Mouse (Mus musculus): ENCODE measurements at regions not wholly inside any gene's neighbourhood (a gene's known extent, or its start where the extent isn't known, plus 50 kb on each side); places are given as distances from the start of the nearest gene placed in this dataset.

DNA sequence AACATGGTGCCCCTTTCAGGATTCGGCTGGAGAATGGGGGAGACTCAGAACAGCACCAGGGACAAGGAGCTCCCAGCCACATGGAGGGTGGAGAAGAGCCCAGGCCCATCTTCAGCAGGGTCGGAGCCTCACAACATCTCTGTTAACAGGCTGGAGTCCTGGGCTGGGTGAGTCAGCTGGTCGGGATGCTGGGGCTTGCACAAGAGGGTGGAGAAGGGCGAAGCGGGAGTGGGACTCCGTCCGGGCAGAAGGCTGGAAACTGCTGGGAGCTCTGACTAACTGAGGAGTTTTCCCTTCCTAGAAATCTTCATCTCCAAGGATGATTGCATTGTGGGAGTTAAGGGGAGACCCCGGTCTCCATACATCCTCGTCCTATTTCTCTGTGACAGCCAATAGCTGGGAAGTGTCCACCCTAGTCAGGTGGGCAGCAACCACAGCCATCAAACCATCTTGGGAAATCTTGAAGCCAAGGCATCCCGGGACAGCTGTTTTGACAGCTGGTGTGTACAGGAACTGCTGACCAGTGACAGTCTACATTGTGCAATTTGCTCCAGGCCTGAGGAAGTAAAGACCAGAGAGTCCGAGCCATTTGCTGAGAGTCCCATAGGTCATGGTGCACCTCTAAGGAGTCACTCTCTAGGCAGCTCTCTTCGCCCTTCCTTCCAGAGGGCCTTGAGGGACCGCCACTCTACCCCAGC is 247.4 kb downstream of the Bcl11b start:
- no peak for DNase-seq (ENCODE audit: low spot score)
- Histone ChIP-seq H3K4me3 (ENCODE audit: low read depth, low read length) (no peak overlapping the region), H3K27ac (ENCODE audit: low read depth, low read length) (no peak overlapping the region), H3K27me3 (ENCODE audit: control insufficient read depth, insufficient read depth, low read length) (no peaks in the 10 kb centered on the region), H3K4me2 (ENCODE audit: low read depth, low read length, severe bottlenecking) (no peak overlapping the region), H3K36me3 (ENCODE audit: control insufficient read depth, insufficient read depth, low read length) (no peaks in the 10 kb centered on the region), H3K9me3 (ENCODE audit: control insufficient read depth, low read length) (no peaks in the 10 kb centered on the region), H3K9ac (ENCODE audit: low read length) (no peak overlapping the region), H3K4me1 (replicated peaks; ENCODE audit: control insufficient read depth, insufficient read depth, low read length) (peaks cover 29% of the 10 kb centered on the region)
- 91% methylated on average over 13 of the region's 13 CpGs for WGBS
- no peak for ATAC-seq (replicated peaks; ENCODE audit: low FRiP score)

DNA sequence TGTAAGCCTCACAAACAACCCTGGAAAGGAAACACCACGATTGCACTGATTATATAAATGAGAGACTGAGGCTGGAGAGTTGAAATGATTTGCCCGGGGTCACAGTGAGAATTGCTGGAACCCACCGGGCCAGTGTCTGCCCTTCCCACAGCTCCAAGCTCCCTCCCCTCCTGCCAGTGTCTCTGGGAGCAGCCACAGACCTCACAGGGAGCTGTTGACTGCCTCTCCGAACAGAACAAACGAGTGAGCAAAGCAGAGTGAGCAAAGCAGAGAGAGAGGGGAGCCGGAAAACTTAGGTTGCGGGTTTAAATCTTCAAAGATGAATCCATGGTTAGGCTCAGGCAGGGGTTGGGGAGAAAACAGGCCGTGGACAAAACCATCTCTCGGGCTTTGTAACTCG is 246.2 kb downstream of the Bcl11b start:
- no peaks in the 10 kb centered on the region for H3K9me3 ChIP-seq (ENCODE audit: control insufficient read depth, low read length)
- H3K4me3 ChIP-seq (ENCODE audit: low read depth, low read length), result no peak overlapping the region
- peaks cover 29% of the 10 kb centered on the region for H3K4me1 ChIP-seq (replicated peaks; ENCODE audit: control insufficient read depth, insufficient read depth, low read length)
- 32% methylated on average over 10 of the region's 10 CpGs for WGBS
- H3K36me3 ChIP-seq (ENCODE audit: control insufficient read depth, insufficient read depth, low read length), result no peaks in the 10 kb centered on the region
- no peaks in the 10 kb centered on the region for H3K27me3 ChIP-seq (ENCODE audit: control insufficient read depth, insufficient read depth, low read length)
- H3K4me2 ChIP-seq (ENCODE audit: low read depth, low read length, severe bottlenecking), result no peak overlapping the region
- no peak for DNase-seq (ENCODE audit: low spot score)
- H3K9ac ChIP-seq (ENCODE audit: low read length), result no peak overlapping the region
- no peak overlapping the region for H3K27ac ChIP-seq (ENCODE audit: low read depth, low read length)
- ATAC-seq (replicated peaks; ENCODE audit: low FRiP score), result no peak

DNA sequence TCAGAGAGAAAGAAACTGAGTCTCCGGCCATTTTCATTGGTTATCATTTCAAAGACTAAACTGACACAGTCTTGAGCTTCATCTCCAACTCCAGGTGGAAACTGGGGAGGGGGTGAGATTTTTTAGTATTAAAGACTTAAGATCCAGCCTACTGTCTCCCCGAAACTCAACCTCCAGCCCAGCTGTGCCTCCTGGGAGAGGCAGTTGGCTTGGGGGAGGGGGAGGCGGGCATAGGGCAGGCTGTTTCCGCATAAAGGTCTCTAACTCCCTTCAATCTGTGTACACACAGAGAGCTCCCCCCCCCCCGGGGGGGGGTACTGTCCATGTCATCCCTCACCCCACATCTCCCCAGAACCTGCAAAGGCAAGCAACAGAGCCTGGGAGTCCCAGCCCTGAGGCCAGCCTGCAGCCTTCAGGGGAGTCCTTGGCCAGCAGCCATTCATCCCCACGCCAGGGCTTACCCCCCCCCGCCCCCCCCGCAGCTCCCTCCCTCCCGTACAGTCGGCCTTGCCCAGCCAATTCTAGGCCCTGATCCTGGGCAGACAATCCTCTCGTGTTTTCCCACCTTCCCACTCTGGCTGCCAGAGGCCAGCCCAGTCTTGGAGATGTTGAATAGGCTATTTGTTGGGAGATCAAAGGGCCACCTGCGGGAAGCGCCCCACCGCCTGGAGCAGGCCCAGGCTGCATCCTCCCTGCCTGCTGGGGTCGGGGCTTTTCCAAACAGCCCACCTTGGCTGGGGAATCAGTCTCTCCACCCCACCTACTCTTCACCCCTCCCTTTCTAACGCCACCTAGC is 245.2 kb downstream of the Bcl11b start:
- Histone ChIP-seq H3K27ac (ENCODE audit: low read depth, low read length) (no peak overlapping the region), H3K9me3 (ENCODE audit: control insufficient read depth, low read length) (no peaks in the 10 kb centered on the region), H3K9ac (ENCODE audit: low read length) (peak overlapping the region; percentile 14; the same call in 1 of the 2 replicates), H3K27me3 (ENCODE audit: control insufficient read depth, insufficient read depth, low read length) (no peaks in the 10 kb centered on the region), H3K4me1 (replicated peaks; ENCODE audit: control insufficient read depth, insufficient read depth, low read length) (peaks cover 20% of the 10 kb centered on the region), H3K4me3 (ENCODE audit: low read depth, low read length) (no peak overlapping the region), H3K36me3 (ENCODE audit: control insufficient read depth, insufficient read depth, low read length) (no peaks in the 10 kb centered on the region), H3K4me2 (ENCODE audit: low read depth, low read length, severe bottlenecking) (no peak overlapping the region)
- peak; percentile 77 for ATAC-seq (replicated peaks; ENCODE audit: low FRiP score)
- peak; percentile 77 for DNase-seq (ENCODE audit: low spot score)
- 11% methylated on average over 16 of the region's 16 CpGs for WGBS

DNA sequence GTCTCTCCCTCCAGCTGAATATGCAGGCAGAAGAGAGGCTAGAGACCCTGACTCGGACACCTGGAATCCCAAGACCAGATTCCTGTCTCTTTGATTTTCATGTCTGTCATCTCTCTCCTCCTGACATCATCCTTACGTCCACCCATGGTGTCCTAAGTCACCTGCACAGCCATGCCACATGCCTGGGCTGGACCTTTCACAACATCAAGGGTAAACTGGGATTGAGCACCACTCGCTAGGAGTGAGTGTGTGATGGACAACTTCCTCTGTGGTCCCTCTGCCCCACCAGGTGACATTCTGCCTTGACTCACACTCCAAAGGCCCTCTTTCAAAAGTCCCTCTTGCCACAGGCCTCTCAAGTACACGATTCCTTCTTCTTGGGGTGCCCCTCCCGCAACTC is 244.1 kb downstream of the Bcl11b start:
- no peak overlapping the region for H3K9ac ChIP-seq (ENCODE audit: low read length)
- no peak overlapping the region for H3K4me2 ChIP-seq (ENCODE audit: low read depth, low read length, severe bottlenecking)
- ATAC-seq (replicated peaks; ENCODE audit: low FRiP score), result no peak
- DNase-seq (ENCODE audit: low spot score), result no peak
- no peak overlapping the region for H3K27ac ChIP-seq (ENCODE audit: low read depth, low read length)
- no peaks in the 10 kb centered on the region for H3K9me3 ChIP-seq (ENCODE audit: control insufficient read depth, low read length)
- peaks cover 18% of the 10 kb centered on the region for H3K4me1 ChIP-seq (replicated peaks; ENCODE audit: control insufficient read depth, insufficient read depth, low read length)
- WGBS, result 78% methylated on average over 5 of the region's 5 CpGs
- H3K27me3 ChIP-seq (ENCODE audit: control insufficient read depth, insufficient read depth, low read length), result no peaks in the 10 kb centered on the region
- no peak overlapping the region for H3K4me3 ChIP-seq (ENCODE audit: low read depth, low read length)
- no peaks in the 10 kb centered on the region for H3K36me3 ChIP-seq (ENCODE audit: control insufficient read depth, insufficient read depth, low read length)

DNA sequence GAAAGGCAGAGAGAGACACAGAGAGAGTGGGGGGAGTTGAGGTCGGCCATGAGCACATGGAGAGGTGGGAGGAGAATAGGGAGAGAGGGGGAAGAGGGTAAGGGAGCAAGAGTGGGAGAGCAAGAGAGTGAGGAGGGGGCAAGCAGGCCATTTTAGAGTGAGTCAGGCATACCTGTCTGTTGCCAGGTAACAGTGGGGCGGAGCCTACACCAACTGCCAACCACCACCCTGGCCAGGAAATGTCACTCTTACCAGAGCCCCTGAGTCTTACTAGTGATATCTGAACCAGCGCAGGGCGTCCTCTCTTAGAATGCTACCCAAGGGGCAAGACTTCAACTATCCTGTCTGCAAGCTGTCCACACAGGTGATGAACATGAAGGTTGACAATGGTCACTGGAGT is 243.5 kb downstream of the Bcl11b start:
- Histone ChIP-seq H3K27me3 (ENCODE audit: control insufficient read depth, insufficient read depth, low read length) (no peaks in the 10 kb centered on the region), H3K36me3 (ENCODE audit: control insufficient read depth, insufficient read depth, low read length) (no peaks in the 10 kb centered on the region), H3K4me1 (replicated peaks; ENCODE audit: control insufficient read depth, insufficient read depth, low read length) (peaks cover 18% of the 10 kb centered on the region), H3K4me3 (ENCODE audit: low read depth, low read length) (no peak overlapping the region), H3K4me2 (ENCODE audit: low read depth, low read length, severe bottlenecking) (no peak overlapping the region), H3K27ac (ENCODE audit: low read depth, low read length) (no peak overlapping the region), H3K9me3 (ENCODE audit: control insufficient read depth, low read length) (no peaks in the 10 kb centered on the region), H3K9ac (ENCODE audit: low read length) (no peak overlapping the region)
- no peak for ATAC-seq (replicated peaks; ENCODE audit: low FRiP score)
- 85% methylated on average over 4 of the region's 4 CpGs for WGBS
- DNase-seq (ENCODE audit: low spot score), result no peak

DNA sequence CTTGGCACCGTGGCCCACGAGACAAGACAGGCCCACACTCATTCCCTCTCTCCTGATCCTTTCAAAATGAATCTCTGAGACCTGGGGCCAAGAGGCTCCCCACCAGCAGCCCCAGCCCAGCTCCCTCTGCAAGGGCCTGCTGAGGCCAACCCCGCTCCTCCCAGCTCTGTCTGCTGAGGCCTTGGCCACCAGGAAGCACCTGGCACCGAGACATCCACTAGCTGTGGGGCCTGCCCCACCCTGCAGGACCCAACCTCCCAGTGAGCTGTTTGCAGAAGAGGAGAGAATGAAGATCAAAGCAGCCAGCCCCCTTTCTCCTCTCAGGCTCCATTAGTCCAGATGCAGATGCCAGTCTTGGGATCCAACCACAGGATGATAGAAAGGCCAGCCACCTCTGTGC is 241.3 kb downstream of the Bcl11b start:
- Histone ChIP-seq H3K9me3 (ENCODE audit: control insufficient read depth, low read length) (no peaks in the 10 kb centered on the region), H3K4me1 (replicated peaks; ENCODE audit: control insufficient read depth, insufficient read depth, low read length) (peaks cover 15% of the 10 kb centered on the region), H3K4me2 (ENCODE audit: low read depth, low read length, severe bottlenecking) (no peak overlapping the region), H3K36me3 (ENCODE audit: control insufficient read depth, insufficient read depth, low read length) (no peaks in the 10 kb centered on the region), H3K27ac (ENCODE audit: low read depth, low read length) (no peak overlapping the region), H3K4me3 (ENCODE audit: low read depth, low read length) (no peak overlapping the region), H3K27me3 (ENCODE audit: control insufficient read depth, insufficient read depth, low read length) (no peaks in the 10 kb centered on the region), H3K9ac (ENCODE audit: low read length) (no peak overlapping the region)
- ATAC-seq (replicated peaks; ENCODE audit: low FRiP score), result no peak
- 86% methylated on average over 4 of the region's 4 CpGs for WGBS
- no peak for DNase-seq (ENCODE audit: low spot score)

DNA sequence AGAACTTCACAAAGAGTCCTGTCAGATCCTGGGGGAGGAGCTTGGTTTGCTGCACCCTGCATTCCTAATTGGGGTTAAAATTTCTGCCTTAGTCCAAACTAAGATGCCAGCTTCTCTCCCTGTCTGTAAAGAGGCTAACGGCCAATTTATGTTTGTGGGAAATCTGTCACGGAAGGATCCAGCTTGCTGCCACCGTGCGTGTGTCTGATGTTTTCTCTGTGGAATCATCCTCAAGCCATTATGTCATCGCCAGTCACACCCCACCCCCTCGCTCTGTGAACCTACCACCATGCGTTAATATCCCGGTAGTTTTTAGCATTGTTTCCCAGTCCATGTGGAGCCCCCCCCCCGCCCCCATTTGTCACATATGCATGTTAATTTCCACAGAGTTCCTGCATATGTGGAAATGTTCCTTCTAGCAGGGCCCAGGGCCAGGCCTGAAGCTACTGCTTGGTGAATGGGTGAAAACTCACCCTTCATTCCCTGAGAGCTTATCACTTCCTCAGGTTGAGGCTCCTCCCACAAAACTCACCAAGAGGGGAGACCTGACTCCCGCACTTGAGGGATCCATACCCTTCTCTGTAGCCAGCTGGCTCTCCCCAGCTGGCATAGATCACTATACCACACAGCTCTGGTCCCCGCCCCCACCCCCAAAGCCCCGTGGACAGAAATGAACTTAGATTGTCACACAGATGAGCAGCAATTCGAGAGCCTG is 233.4 kb downstream of the Bcl11b start:
- Histone ChIP-seq H3K4me1 (replicated peaks; ENCODE audit: control insufficient read depth, insufficient read depth, low read length) (no peaks in the 10 kb centered on the region), H3K9me3 (ENCODE audit: control insufficient read depth, low read length) (no peaks in the 10 kb centered on the region), H3K4me2 (ENCODE audit: low read depth, low read length, severe bottlenecking) (no peak overlapping the region), H3K9ac (ENCODE audit: low read length) (no peak overlapping the region), H3K27me3 (ENCODE audit: control insufficient read depth, insufficient read depth, low read length) (no peaks in the 10 kb centered on the region), H3K4me3 (ENCODE audit: low read depth, low read length) (no peak overlapping the region), H3K36me3 (ENCODE audit: control insufficient read depth, insufficient read depth, low read length) (no peaks in the 10 kb centered on the region), H3K27ac (ENCODE audit: low read depth, low read length) (no peak overlapping the region)
- 73% methylated on average over 13 of the region's 13 CpGs for WGBS
- peak; percentile 28 for DNase-seq (ENCODE audit: low spot score)
- no peak for ATAC-seq (replicated peaks; ENCODE audit: low FRiP score)

DNA sequence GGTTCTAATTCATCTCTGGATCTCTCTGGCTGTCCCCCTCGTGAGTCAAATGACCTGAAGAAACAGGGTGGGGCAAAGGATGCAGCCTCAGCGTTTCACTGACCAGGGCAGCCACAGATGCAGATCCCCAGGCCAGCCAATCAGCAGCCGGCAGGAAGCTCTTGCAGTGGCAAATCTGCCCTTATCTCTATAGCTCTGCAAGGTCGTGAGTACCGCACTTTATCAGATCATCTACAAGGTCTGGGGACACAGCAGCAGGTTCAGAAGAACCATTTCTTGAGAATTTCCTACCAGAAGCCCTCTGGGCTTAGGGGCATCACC is 232.9 kb downstream of the Bcl11b start:
- Histone ChIP-seq H3K4me3 (ENCODE audit: low read depth, low read length) (no peak overlapping the region), H3K9me3 (ENCODE audit: control insufficient read depth, low read length) (no peaks in the 10 kb centered on the region), H3K9ac (ENCODE audit: low read length) (no peak overlapping the region), H3K27ac (ENCODE audit: low read depth, low read length) (no peak overlapping the region), H3K27me3 (ENCODE audit: control insufficient read depth, insufficient read depth, low read length) (no peaks in the 10 kb centered on the region), H3K36me3 (ENCODE audit: control insufficient read depth, insufficient read depth, low read length) (no peaks in the 10 kb centered on the region), H3K4me1 (replicated peaks; ENCODE audit: control insufficient read depth, insufficient read depth, low read length) (no peaks in the 10 kb centered on the region), H3K4me2 (ENCODE audit: low read depth, low read length, severe bottlenecking) (no peak overlapping the region)
- WGBS, result 29% methylated on average over 5 of the region's 5 CpGs
- ATAC-seq (replicated peaks; ENCODE audit: low FRiP score) (no peak), DNase-seq (ENCODE audit: low spot score) (peak; percentile 39)

All from forebrain, embryonic 11.5 days (tissue).